In genomic region chr16:58627597-58628335, GRCm38 (mm10) we compare ENCODE assay signal across 23 mouse cellular contexts. TPM values are rescaled to one million over a fixed set of nuclear protein-coding genes. Genes with fewer than 3 reads are reported as not detected.
DNase-seq lines count a peak whose midpoint lies in the region; ATAC-seq and TF ChIP-seq lines count a peak whose summit lies in the region.
"Had no signal": no experiment of that assay in that cellular context is flagged by ENCODE, and none has a peak within 500 bp of the region (broad histone marks: within the 10 kb centered on the region; RNA-seq: fewer than 3 reads in every experiment).

No protein-coding gene starts in this region.

- H3K4me2 ChIP-seq in heart, postnatal 0 days (ENCODE audit: low read depth, low read length): no peak overlapping the region
- H3K4me2 ChIP-seq in midbrain, embryonic 14.5 days (ENCODE audit: low read length): no peak overlapping the region
- H3K4me2 ChIP-seq in midbrain, embryonic 11.5 days: no peak overlapping the region
- H3K4me2 ChIP-seq: embryonic facial prominence, embryonic 12.5 days had no signal

- TF ChIP-seq EP300 in heart, postnatal 0 days (IDR thresholded peaks at IDR 0.05; ENCODE audit: low read depth): no peak

- H3K27ac ChIP-seq in heart, postnatal 0 days (ENCODE audit: low read depth): no peak overlapping the region
- H3K27ac ChIP-seq in midbrain, embryonic 14.5 days (replicated peaks; ENCODE audit: low read depth, low read length): no peak overlapping the region
- no peak overlapping the region for H3K27ac ChIP-seq in midbrain, embryonic 11.5 days (ENCODE audit: low read depth, low read length)
- H3K27ac ChIP-seq: embryonic facial prominence, embryonic 12.5 days had no signal

- H3K4me1 ChIP-seq in heart, postnatal 0 days (ENCODE audit: control insufficient read depth, insufficient read depth): no peaks in the 10 kb centered on the region
- H3K4me1 ChIP-seq in midbrain, embryonic 14.5 days (ENCODE audit: control insufficient read depth, insufficient read depth, low read length): no peaks in the 10 kb centered on the region
- no peaks in the 10 kb centered on the region for H3K4me1 ChIP-seq in midbrain, embryonic 11.5 days (ENCODE audit: control insufficient read depth, insufficient read depth, low read length)

- H3K27me3 ChIP-seq in heart, postnatal 0 days (ENCODE audit: control insufficient read depth, insufficient read depth, low read length): no peaks in the 10 kb centered on the region
- H3K27me3 ChIP-seq in midbrain, embryonic 14.5 days (ENCODE audit: control insufficient read depth, insufficient read depth, low read length): no peaks in the 10 kb centered on the region
- no peaks in the 10 kb centered on the region for H3K27me3 ChIP-seq in midbrain, embryonic 11.5 days (ENCODE audit: control insufficient read depth, insufficient read depth, low read length)
- H3K27me3 ChIP-seq: embryonic facial prominence, embryonic 12.5 days had no signal

- H3K36me3 ChIP-seq in heart, postnatal 0 days (replicated peaks; ENCODE audit: control insufficient read depth, insufficient read depth, low read length): no peaks in the 10 kb centered on the region
- no peaks in the 10 kb centered on the region for H3K36me3 ChIP-seq in midbrain, embryonic 14.5 days (ENCODE audit: control insufficient read depth, insufficient read depth, low read length)
- H3K36me3 ChIP-seq in midbrain, embryonic 11.5 days (ENCODE audit: control insufficient read depth, insufficient read depth, low read length): no peaks in the 10 kb centered on the region
- H3K36me3 ChIP-seq: embryonic facial prominence, embryonic 12.5 days had no signal

- TF ChIP-seq CTCF in heart, postnatal 0 days (IDR thresholded peaks at IDR 0.05; ENCODE audit: low read depth): peak; percentile 33

- WGBS in heart, postnatal 0 days: 90% methylated on average over 4 of the region's 4 CpGs
- 86% methylated on average over 4 of the region's 4 CpGs for WGBS in midbrain, embryonic 14.5 days
- 86% methylated on average over 4 of the region's 4 CpGs for WGBS in midbrain, embryonic 11.5 days

- no peak overlapping the region for H3K9ac ChIP-seq in heart, postnatal 0 days (replicated peaks; ENCODE audit: low read depth, low read length)
- H3K9ac ChIP-seq in midbrain, embryonic 14.5 days (replicated peaks; ENCODE audit: low read length): no peak overlapping the region
- H3K9ac ChIP-seq in midbrain, embryonic 11.5 days (ENCODE audit: low read length): no peak overlapping the region
- H3K9ac ChIP-seq: embryonic facial prominence, embryonic 12.5 days had no signal

- no peak overlapping the region for H3K4me3 ChIP-seq in heart, postnatal 0 days (ENCODE audit: low read depth, low read length)
- H3K4me3 ChIP-seq in midbrain, embryonic 14.5 days (replicated peaks; ENCODE audit: low read depth, low read length): no peak overlapping the region
- no peak overlapping the region for H3K4me3 ChIP-seq in midbrain, embryonic 11.5 days (ENCODE audit: low read depth, low read length)
- H3K4me3 ChIP-seq: embryonic facial prominence, embryonic 12.5 days; myocyte had no signal

- DNase-seq in heart, postnatal 0 days (ENCODE audit: low spot score): no peak
- no peak for DNase-seq in heart, adult 8-10 months (ENCODE audit: low spot score)
- DNase-seq in midbrain, embryonic 14.5 days: peak; percentile 29
- no peak for DNase-seq in midbrain, embryonic 11.5 days (ENCODE audit: low spot score, missing footprints)
- no peak for DNase-seq in cerebellum, adult 9-11 months
- DNase-seq: adrenal gland, adult 8-10 months; cerebellum, postnatal 14 days; heart, postnatal 4 days; kidney, adult 18-20 months; right cerebral cortex, postnatal 14 days; thymus, postnatal 14 days had no signal

- ATAC-seq in heart, postnatal 0 days (ENCODE audit: insufficient read depth, low read depth): no peak
- ATAC-seq in midbrain, embryonic 14.5 days (ENCODE audit: low FRiP score, low TSS enrichment): no peak
- no peak for ATAC-seq in midbrain, embryonic 11.5 days (ENCODE audit: low FRiP score)
- ATAC-seq in erythroid progenitor cell, adult 5-6 weeks (replicated peaks; ENCODE audit: low FRiP score, poor library complexity, severe bottlenecking): peak; percentile 85
- peak; percentile 62 for ATAC-seq in megakaryocyte-erythroid progenitor cell, adult 5-6 weeks (replicated peaks; ENCODE audit: low FRiP score, low TSS enrichment, poor library complexity, severe bottlenecking)
- ATAC-seq in megakaryocyte, adult 5-6 weeks (ENCODE audit: poor library complexity, severe bottlenecking): no peak
- ATAC-seq: CD4-positive, CD25-positive, alpha-beta regulatory T cell, adult 4 months had no signal

- H3K9me3 ChIP-seq in heart, postnatal 0 days (replicated peaks; ENCODE audit: control insufficient read depth, low read length): no peaks in the 10 kb centered on the region
- no peaks in the 10 kb centered on the region for H3K9me3 ChIP-seq in midbrain, embryonic 14.5 days (ENCODE audit: control insufficient read depth, low read length)
- no peaks in the 10 kb centered on the region for H3K9me3 ChIP-seq in midbrain, embryonic 11.5 days (ENCODE audit: control insufficient read depth, low read length)
- H3K9me3 ChIP-seq: embryonic facial prominence, embryonic 12.5 days had no signal

RNA-seq across cellular contexts. Expression of gene E330017A01Rik, which starts 10.8 kb away (rescaled TPM):
- total RNA-seq in heart, postnatal 0 days (2014; rRNA removed; ENCODE audit: low replicate concordance): not detected in 2 replicates
- polyA plus RNA-seq in heart, postnatal 0 days (2015; fragmentation: Nextera tagmentation; extraction: Ambion mirVana): not detected in 2 replicates
- total RNA-seq in heart, adult 8-10 months (2022): not detected
- not detected in 2 replicates for polyA plus RNA-seq in midbrain, embryonic 14.5 days (2014; fragmentation: Nextera tagmentation; extraction: Ambion mirVana)
- polyA plus RNA-seq in midbrain, embryonic 11.5 days (2014; fragmentation: Nextera tagmentation; extraction: Ambion mirVana): not detected in 2 replicates
- total RNA-seq in erythroid progenitor cell, adult 5-6 weeks (2015; ENCODE audit: low replicate concordance): not detected in 2 replicates
- not detected in 2 replicates for total RNA-seq in erythroid progenitor cell, adult 5-6 weeks (2017; ENCODE audit: low replicate concordance)
- total RNA-seq in megakaryocyte-erythroid progenitor cell, adult 5-6 weeks (2014; fragmentation: Nextera tagmentation): not detected in 2 replicates
- not detected in 2 replicates for total RNA-seq in megakaryocyte-erythroid progenitor cell, adult 5-6 weeks (2017)
- not detected in 2 replicates for total RNA-seq in megakaryocyte, adult 5-6 weeks (2015)
- total RNA-seq in megakaryocyte, adult 5-6 weeks (2017): not detected in 2 replicates
- total RNA-seq: adrenal gland, adult 8-10 months; heart, adult 18-20 months; heart, postnatal 4 days; left cerebral cortex, adult 18-20 months had no signal
- polyA plus RNA-seq: CD4-positive, CD25-positive, alpha-beta regulatory T cell, adult 4 months; embryonic facial prominence, embryonic 12.5 days; forebrain, embryonic 11.5 days; large intestine, adult 2 months; limb, embryonic 14.5 days; myocyte; stomach, embryonic 14.5 days had no signal

RNA-seq across cellular contexts. Expression of gene Gm813, which starts 11.0 kb away (rescaled TPM):
- total RNA-seq in heart, postnatal 0 days (2014; rRNA removed; ENCODE audit: low replicate concordance): not detected in 2 replicates
- not detected in 2 replicates for polyA plus RNA-seq in heart, postnatal 0 days (2015; fragmentation: Nextera tagmentation; extraction: Ambion mirVana)
- total RNA-seq in heart, adult 8-10 months (2022): not detected
- not detected in 2 replicates for polyA plus RNA-seq in midbrain, embryonic 14.5 days (2014; fragmentation: Nextera tagmentation; extraction: Ambion mirVana)
- polyA plus RNA-seq in midbrain, embryonic 11.5 days (2014; fragmentation: Nextera tagmentation; extraction: Ambion mirVana): not detected in 2 replicates
- total RNA-seq in erythroid progenitor cell, adult 5-6 weeks (2015; ENCODE audit: low replicate concordance): not detected in 2 replicates
- total RNA-seq in erythroid progenitor cell, adult 5-6 weeks (2017; ENCODE audit: low replicate concordance): not detected in 2 replicates
- not detected in 2 replicates for total RNA-seq in megakaryocyte-erythroid progenitor cell, adult 5-6 weeks (2014; fragmentation: Nextera tagmentation)
- not detected in 2 replicates for total RNA-seq in megakaryocyte-erythroid progenitor cell, adult 5-6 weeks (2017)
- total RNA-seq in megakaryocyte, adult 5-6 weeks (2015): not detected in 2 replicates
- total RNA-seq in megakaryocyte, adult 5-6 weeks (2017): not detected in 2 replicates
- total RNA-seq: adrenal gland, adult 8-10 months; heart, adult 18-20 months; heart, postnatal 4 days; left cerebral cortex, adult 18-20 months had no signal
- polyA plus RNA-seq: CD4-positive, CD25-positive, alpha-beta regulatory T cell, adult 4 months; embryonic facial prominence, embryonic 12.5 days; forebrain, embryonic 11.5 days; large intestine, adult 2 months; limb, embryonic 14.5 days; myocyte; stomach, embryonic 14.5 days had no signal

RNA-seq across cellular contexts. Expression of gene Cpox, which starts 42.3 kb away (rescaled TPM):
- total RNA-seq in heart, postnatal 0 days (2014; rRNA removed; ENCODE audit: low replicate concordance): 27.4 and 35.4 TPM in 2 replicates
- polyA plus RNA-seq in heart, postnatal 0 days (2015; fragmentation: Nextera tagmentation; extraction: Ambion mirVana): 15.4 and 15.6 TPM in 2 replicates
- 10 to 100 TPM; 39.1 to 46.8 (median 41.3) TPM for total RNA-seq in heart, adult 8-10 months (2022)
- polyA plus RNA-seq in midbrain, embryonic 14.5 days (2014; fragmentation: Nextera tagmentation; extraction: Ambion mirVana): 11.7 and 13.3 TPM in 2 replicates
- 16.7 and 17.6 TPM in 2 replicates for polyA plus RNA-seq in midbrain, embryonic 11.5 days (2014; fragmentation: Nextera tagmentation; extraction: Ambion mirVana)
- total RNA-seq in erythroid progenitor cell, adult 5-6 weeks (2015; ENCODE audit: low replicate concordance): 1,198 and 1,327 TPM in 2 replicates
- total RNA-seq in erythroid progenitor cell, adult 5-6 weeks (2017; ENCODE audit: low replicate concordance): 966 and 1,012 TPM in 2 replicates
- total RNA-seq in megakaryocyte-erythroid progenitor cell, adult 5-6 weeks (2014; fragmentation: Nextera tagmentation): 250 and 314 TPM in 2 replicates
- 138 and 210 TPM in 2 replicates for total RNA-seq in megakaryocyte-erythroid progenitor cell, adult 5-6 weeks (2017)
- 36.6 and 50.8 TPM in 2 replicates for total RNA-seq in megakaryocyte, adult 5-6 weeks (2015)
- total RNA-seq in megakaryocyte, adult 5-6 weeks (2017): 17.7 and 25.5 TPM in 2 replicates

Comparison
In these comparisons a context has a peak if more than half of its experiments do, and no peak if none do; other contexts are left out.
1. ATAC-seq: peak in erythroid progenitor cell, adult 5-6 weeks (single experiment) and megakaryocyte-erythroid progenitor cell, adult 5-6 weeks (single experiment); none in heart, postnatal 0 days (single experiment), midbrain, embryonic 14.5 days (single experiment), midbrain, embryonic 11.5 days (single experiment) and megakaryocyte, adult 5-6 weeks (single experiment).